Mouse (Mus musculus) heart, postnatal 25 days (tissue): Measurements from ENCODE around the gene Rhoa. TPM values are rescaled to one million over a fixed set of nuclear protein-coding genes. Genes with fewer than 3 reads are reported as not detected.

ENCODE experiments used
- total RNA-seq, 2 experiments: library from RNA; stranded (reverse); gene quantifications; 2 replicates each; pipeline ENCODE4 v1.2.3; 2021

The Rhoa gene
- total RNA-seq, 2 experiments from 2014 or later: 225 to 248 TPM

Other genes starting within 250 kb of the Rhoa start
- gene Mst1, start 225.7 kb upstream of the Rhoa start, total RNA-seq: not detected
- 100 to 1,000 TPM in 1 of 2 experiments, 10 to 100 TPM in 1; 90.1 to 112 TPM for gene Rnf123, start 222.8 kb upstream of the Rhoa start, total RNA-seq
- 10 to 100 TPM; 43.1 to 45.4 TPM for gene Apeh, start 211.5 kb upstream of the Rhoa start, total RNA-seq
- under 1 TPM; 0.03 TPM for gene Bsn, start 115.7 kb upstream of the Rhoa start, total RNA-seq
- gene Dag1, start 42.2 kb upstream of the Rhoa start, total RNA-seq: 100 to 1,000 TPM; 328 to 348 TPM
- gene Nicn1, start 15.7 kb upstream of the Rhoa start, total RNA-seq: 10 to 100 TPM; 20.3 to 24.2 TPM
- 1 to 10 TPM; 4.9 to 6.6 TPM for gene Amt, start 9.3 kb upstream of the Rhoa start, total RNA-seq
- 10 to 100 TPM; 39.2 to 47.2 TPM for gene Tcta, start within 50 bp of the Rhoa start, total RNA-seq
- 100 to 1,000 TPM; 108 to 130 TPM for gene Gpx1, start 32.8 kb downstream of the Rhoa start, total RNA-seq
- 10 to 100 TPM; 71.1 to 71.4 TPM for gene Usp4, start 41.7 kb downstream of the Rhoa start, total RNA-seq
- under 1 TPM; 0.73 to 0.78 TPM for gene 1700102P08Rik, start 86.7 kb downstream of the Rhoa start, total RNA-seq
- not detected for gene Ccdc36, start 122.4 kb downstream of the Rhoa start, total RNA-seq
- gene BC048562, start 130.4 kb downstream of the Rhoa start, total RNA-seq: not detected
- 10 to 100 TPM; 25.8 to 26.4 TPM for gene Ccdc71, start 154.4 kb downstream of the Rhoa start, total RNA-seq
- 10 to 100 TPM in 1 of 2 experiments, 1 to 10 TPM in 1; 9.5 to 10.1 TPM for gene Klhdc8b, start 155.5 kb downstream of the Rhoa start, total RNA-seq
- gene Lamb2, start 173.6 kb downstream of the Rhoa start, total RNA-seq: 100 to 1,000 TPM; 354 to 360 TPM
- gene Usp19, start 184.5 kb downstream of the Rhoa start, total RNA-seq: 10 to 100 TPM; 78.7 to 93.7 TPM
- 10 to 100 TPM; 74.2 to 74.3 TPM for gene Qars, start 201.6 kb downstream of the Rhoa start, total RNA-seq
- 10 to 100 TPM; 61.6 to 65.7 TPM for gene Qrich1, start 210.7 kb downstream of the Rhoa start, total RNA-seq